Mouse (Mus musculus) stomach, embryonic 15.5 days (tissue): ENCODE data around the gene Ace3. TPM values are rescaled to one million over a fixed set of nuclear protein-coding genes. Genes with fewer than 3 reads are reported as not detected.
A peak's percentile ranks its signal among the peaks of the same experiment; 100 is the strongest.

Experiments used
- ATAC-seq: fragments of 200-750 bp; cut with Nextera tagmentation; 2 replicates; pipeline ENCODE4 v1.8.0; 2017; ENCODE audit warnings: low read depth, moderate number of reproducible peaks, moderate TSS enrichment; ENCODE audit not compliant: insufficient read depth, low FRiP score
- H3K27ac ChIP-seq: fragments of 300-500 bp; sonication (generic); 2 replicates; pipeline ENCODE4 v1.5.1; 2015; ENCODE audit warnings: mild to moderate bottlenecking, inconsistent platforms
- H3K27me3 ChIP-seq: fragments of 300-500 bp; sonication (generic); replicated peaks from 2 replicates; pipeline ENCODE4 v1.6.1; 2015; ENCODE audit warnings: inconsistent platforms
- H3K36me3 ChIP-seq: fragments of 300-500 bp; sonication (generic); 2 replicates; pipeline ENCODE4 v1.6.1; 2015; ENCODE audit warnings: inconsistent platforms
- H3K4me1 ChIP-seq: fragments of 300-500 bp; sonication (generic); 2 replicates; pipeline ENCODE4 v1.6.1; 2015; ENCODE audit warnings: inconsistent platforms
- H3K4me2 ChIP-seq: fragments of 300-500 bp; sonication (generic); 2 replicates; pipeline ENCODE4 v1.6.1; 2015; ENCODE audit warnings: mild to moderate bottlenecking, inconsistent platforms
- H3K4me3 ChIP-seq: fragments of 300-500 bp; sonication (generic); replicated peaks from 2 replicates; pipeline ENCODE4 v1.5.1; 2015; ENCODE audit warnings: inconsistent platforms
- H3K9ac ChIP-seq: fragments of 300-500 bp; sonication (generic); 2 replicates; pipeline ENCODE4 v1.6.1; 2015; ENCODE audit warnings: inconsistent platforms
- H3K9me3 ChIP-seq: fragments of 300-500 bp; sonication (generic); 2 replicates; pipeline ENCODE4 v1.6.1; 2016; ENCODE audit warnings: inconsistent platforms
- WGBS: fragments of 180-500 bp; shearing (Covaris S2); methylation state at CpG from one replicate; pipeline ENCODE4 v1.1.7; 2015; 5-methylcytosine and 5-hydroxymethylcytosine counted together
- polyA plus RNA-seq: library from polyadenylated mRNA; unstranded; fragments of >200 nt; fragmentation: Nextera tagmentation; extraction: Ambion mirVana; gene quantifications from 2 replicates; pipeline ENCODE4 v1.2.1, GENCODE M21; 2015

Ace3 gene
- polyA plus RNA-seq: not detected in 2 replicates

DNA sequence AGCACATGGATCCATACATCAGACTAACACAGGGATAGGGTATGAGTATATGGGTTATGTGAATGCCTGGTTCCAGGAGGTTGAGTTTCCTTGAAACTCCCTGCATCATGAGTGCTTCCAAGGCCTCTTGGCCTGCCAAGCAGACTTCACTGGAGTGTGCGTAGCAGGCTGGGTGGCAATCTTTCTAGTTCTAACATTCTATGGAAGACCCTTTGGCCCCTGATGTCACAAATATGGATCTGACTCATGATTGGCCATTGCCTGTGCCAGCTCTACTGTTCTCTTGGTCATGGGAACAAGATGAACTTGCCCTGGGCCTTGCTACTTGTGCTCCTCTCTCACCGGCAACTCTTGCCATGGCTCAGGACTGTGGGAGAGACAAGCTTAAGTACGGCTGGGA is at the start of gene Ace3:
TSS of gene Ace3 (plus strand) at position 301 of the 400 bp plus-strand sequence.
- Histone ChIP-seq H3K4me1 (no peaks in the 10 kb centered on the region), H3K27ac (no peak within 1 kb of the TSS), H3K27me3 (no peaks in the 10 kb centered on the region), H3K9me3 (no peaks in the 10 kb centered on the region), H3K9ac (no peak within 1 kb of the TSS), H3K4me2 (no peak within 1 kb of the TSS), H3K36me3 (no peaks in the 10 kb centered on the region), H3K4me3 (no peak within 1 kb of the TSS)
- ATAC-seq: no peak
- WGBS: 86% methylated on average over 3 of the region's 3 CpGs

DNA sequence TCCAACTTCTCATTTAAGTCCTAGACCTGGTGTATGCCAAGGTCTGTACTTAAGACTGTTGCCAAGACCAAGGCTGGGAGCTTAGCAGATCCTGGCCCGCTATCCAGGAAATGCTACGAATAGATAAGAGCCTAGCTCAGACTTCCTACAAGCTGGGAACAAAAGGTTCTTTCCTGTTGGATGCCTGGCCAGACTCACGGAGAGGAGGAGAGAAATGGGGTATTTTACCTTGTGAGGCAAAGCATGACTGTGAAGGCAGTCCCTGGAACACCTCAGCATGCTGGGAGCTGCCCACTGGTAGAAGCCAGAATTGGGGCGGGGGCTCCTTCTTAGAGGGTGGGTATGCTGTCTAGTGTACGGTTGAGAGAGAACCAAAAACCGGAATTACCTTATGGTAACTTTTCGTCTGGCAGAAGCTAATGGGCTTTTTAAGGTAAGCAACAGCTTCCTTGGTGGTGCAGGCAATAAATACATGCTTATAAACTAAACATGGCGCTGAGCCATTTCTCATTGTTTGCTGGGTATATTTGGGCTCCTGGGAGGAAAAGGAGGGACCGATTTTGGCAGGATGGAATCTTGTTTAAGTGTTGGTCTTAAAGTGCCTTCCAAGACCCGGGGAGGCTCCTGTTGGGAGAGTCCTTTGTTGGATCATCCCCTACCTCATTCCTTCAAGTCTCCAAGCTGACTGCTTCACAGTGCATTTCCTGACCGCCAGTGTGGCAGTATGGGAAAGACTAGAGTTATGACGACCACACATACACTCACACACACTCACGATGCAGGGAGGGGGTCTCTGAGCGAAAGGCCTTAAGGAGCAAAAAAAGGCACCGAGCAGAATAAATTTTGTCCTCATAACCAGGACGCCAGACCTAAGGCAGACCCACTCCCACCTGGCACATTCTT is 49.5 kb upstream of the Ace3 start:
- ATAC-seq: no peak
- 65% methylated on average over 16 of the region's 16 CpGs for WGBS
- Histone ChIP-seq H3K9ac (no peak overlapping the region), H3K27me3 (0 out of 2 replicates have a peak, but pooled peaks cover 6% of the 10 kb centered on the region), H3K9me3 (no peaks in the 10 kb centered on the region), H3K36me3 (no peaks in the 10 kb centered on the region), H3K4me3 (peak overlapping the region; percentile 58), H3K27ac (peak overlapping the region; percentile 91), H3K4me2 (peak overlapping the region; percentile 94), H3K4me1 (peaks cover 17% of the 10 kb centered on the region)

DNA sequence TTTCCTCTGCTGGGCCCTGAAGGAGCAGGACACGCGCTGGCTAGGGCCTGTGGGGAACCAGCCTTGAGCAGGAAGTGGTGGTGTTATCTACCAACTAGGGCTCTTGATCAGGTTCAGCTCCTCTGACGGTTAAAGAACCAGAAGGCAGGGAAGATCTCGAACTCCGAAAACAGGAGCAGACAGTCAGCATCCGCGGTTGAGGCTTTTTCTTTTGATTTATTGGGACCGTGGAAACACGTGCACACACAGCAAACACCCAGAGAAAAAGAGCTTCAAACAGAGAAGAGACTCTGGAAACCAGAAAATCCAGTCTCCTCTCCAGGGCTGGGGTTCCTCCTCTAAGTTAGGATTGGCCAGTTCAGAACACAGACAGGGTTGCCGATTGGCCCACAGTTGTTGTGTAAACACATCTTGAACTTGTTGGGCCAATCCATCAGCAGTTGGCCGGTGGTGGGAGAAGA is 47.8 kb upstream of the Ace3 start:
- H3K4me3 ChIP-seq: no peak overlapping the region
- H3K9me3 ChIP-seq: no peaks in the 10 kb centered on the region
- H3K27ac ChIP-seq: peak overlapping the region; percentile 53
- no peak overlapping the region for H3K4me2 ChIP-seq
- 31% methylated on average over 11 of the region's 11 CpGs for WGBS
- peaks cover 17% of the 10 kb centered on the region for H3K4me1 ChIP-seq
- no peaks in the 10 kb centered on the region for H3K36me3 ChIP-seq
- 0 out of 2 replicates have a peak, but pooled peaks cover 6% of the 10 kb centered on the region for H3K27me3 ChIP-seq
- H3K9ac ChIP-seq: no peak overlapping the region
- ATAC-seq: peak; percentile 31; the same call in 1 of the 2 replicates

DNA sequence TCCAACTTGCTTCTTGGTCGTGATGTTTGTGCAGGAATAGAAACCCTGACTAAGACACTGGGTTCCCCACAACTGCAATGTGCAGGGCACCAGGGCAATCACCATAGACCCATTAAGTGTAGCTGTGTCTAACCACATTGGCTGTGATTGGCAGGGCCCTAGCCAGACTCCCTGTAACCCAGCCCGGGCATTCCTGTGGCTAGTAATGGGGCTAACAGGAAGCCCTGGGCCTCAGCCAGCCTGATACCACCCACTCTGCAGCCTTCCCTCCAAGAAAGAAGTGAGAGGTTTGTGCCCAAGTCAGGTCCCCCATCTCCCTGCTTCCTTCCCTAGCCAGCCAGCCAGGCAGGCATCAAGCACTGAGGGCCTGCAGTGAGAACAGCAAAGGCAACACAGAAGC is 46.2 kb upstream of the Ace3 start:
- Histone ChIP-seq H3K27ac (no peak overlapping the region), H3K27me3 (0 out of 2 replicates have a peak, but pooled peaks cover 6% of the 10 kb centered on the region), H3K9me3 (no peaks in the 10 kb centered on the region), H3K9ac (no peak overlapping the region), H3K36me3 (no peaks in the 10 kb centered on the region), H3K4me2 (no peak overlapping the region), H3K4me1 (peaks cover 17% of the 10 kb centered on the region), H3K4me3 (no peak overlapping the region)
- no peak for ATAC-seq
- 74% methylated on average over 2 of the region's 2 CpGs for WGBS

DNA sequence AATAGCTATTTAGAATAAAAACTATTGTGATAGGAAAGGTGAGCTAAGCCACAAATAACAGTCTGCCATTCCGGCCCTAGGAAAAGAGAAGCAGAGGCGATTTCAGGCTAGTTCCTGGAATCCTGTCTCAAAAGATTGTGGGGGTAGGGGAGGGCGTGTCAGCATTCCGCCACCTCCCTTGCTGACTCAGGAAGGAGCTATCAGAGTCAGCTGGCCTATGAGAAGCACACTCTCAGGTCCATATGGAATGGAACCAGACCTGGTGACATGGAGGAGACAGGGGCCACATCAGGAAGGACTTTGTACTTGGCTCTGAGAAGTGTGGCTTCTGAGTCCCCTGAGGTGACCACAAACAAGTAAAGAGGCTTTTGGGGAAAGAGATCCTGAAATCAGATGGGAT is 44.0 kb upstream of the Ace3 start:
- H3K4me2 ChIP-seq: no peak overlapping the region
- no peaks in the 10 kb centered on the region for H3K36me3 ChIP-seq
- ATAC-seq: no peak
- no peak overlapping the region for H3K27ac ChIP-seq
- no peak overlapping the region for H3K4me3 ChIP-seq
- WGBS: 62% methylated on average over 4 of the region's 4 CpGs
- no peaks in the 10 kb centered on the region for H3K27me3 ChIP-seq
- H3K9ac ChIP-seq: no peak overlapping the region
- H3K4me1 ChIP-seq: peaks cover 10% of the 10 kb centered on the region; the same call in 1 of the 2 replicates
- no peaks in the 10 kb centered on the region for H3K9me3 ChIP-seq

DNA sequence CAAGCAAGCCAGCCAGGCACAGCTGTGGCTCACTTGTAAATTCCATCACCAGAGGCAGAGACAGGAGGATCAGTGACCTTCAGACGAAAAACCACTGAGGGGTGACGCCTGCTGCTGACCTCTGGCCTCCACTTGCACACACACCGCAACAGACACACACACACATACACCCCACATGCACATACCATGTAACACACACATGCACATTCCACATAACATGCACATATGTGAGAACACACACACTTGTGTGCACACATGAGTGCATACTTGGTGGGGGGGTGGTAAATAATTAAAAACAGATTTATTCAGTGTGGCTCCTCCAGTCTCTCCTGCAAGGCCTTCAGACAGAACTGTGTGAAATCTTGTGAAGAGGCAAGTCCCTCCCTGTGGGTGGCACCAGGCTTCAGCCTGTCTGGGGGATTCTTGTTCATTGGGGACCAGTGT is 42.9 kb upstream of the Ace3 start:
- Histone ChIP-seq H3K9ac (no peak overlapping the region), H3K27me3 (no peaks in the 10 kb centered on the region), H3K4me2 (no peak overlapping the region), H3K27ac (no peak overlapping the region), H3K9me3 (no peaks in the 10 kb centered on the region), H3K4me1 (peaks cover 4% of the 10 kb centered on the region; the same call in 1 of the 2 replicates), H3K4me3 (no peak overlapping the region), H3K36me3 (no peaks in the 10 kb centered on the region)
- no peak for ATAC-seq
- 53% methylated on average over 3 of the region's 3 CpGs for WGBS

DNA sequence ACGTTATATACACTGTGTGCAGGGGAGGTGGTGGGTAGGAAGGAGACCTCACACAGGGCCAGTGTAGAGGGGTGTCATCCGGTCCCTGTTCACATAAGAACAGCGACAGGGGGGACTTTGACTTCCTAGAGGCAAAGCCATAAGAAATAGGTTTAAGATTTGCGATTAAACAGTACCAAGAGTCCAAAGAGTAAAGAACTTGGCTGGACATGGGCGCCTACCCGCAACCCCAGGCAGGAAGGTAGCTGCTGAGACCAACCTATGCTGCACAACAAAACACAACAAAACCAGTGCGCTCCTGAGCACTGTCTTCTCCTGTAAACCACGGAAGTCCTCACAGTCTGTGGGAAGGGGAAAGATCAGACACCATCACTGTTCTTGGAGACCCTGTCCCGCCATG is 42.4 kb upstream of the Ace3 start:
- Histone ChIP-seq H3K27ac (no peak overlapping the region), H3K27me3 (no peaks in the 10 kb centered on the region), H3K4me3 (no peak overlapping the region), H3K36me3 (no peaks in the 10 kb centered on the region), H3K9ac (no peak overlapping the region), H3K4me2 (no peak overlapping the region), H3K9me3 (no peaks in the 10 kb centered on the region), H3K4me1 (0 out of 2 replicates have a peak, but pooled peaks cover 3% of the 10 kb centered on the region)
- no peak for ATAC-seq
- WGBS: 87% methylated on average over 9 of the region's 9 CpGs

DNA sequence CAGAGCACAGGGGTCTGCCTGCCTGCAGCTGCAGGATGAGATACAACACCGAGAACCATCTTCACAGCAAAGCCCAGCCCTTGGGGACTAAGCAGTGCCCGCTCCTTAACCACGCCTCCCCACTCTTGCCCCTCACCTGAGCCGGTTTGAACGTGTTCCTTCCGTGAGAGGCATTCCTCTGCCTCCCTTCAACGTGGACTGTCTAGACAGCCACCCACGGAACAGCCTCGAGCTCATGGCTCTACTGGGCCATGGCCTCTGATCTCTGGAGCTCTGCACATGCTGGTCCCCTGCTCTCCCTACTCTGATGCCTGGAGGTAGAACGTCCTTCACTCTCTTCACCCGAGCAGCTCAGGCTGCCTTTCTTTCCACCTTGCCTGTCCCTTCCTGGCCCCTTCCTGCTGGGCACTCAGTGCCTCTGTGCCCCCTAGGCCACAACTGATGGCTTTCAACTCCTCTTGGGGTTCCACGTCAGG is 41.5 kb upstream of the Ace3 start, which contains the start of gene Cyb561:
TSS of gene Cyb561 (minus strand) at position 426 of the 476 bp plus-strand sequence.
- H3K4me1 ChIP-seq: 0 out of 2 replicates have a peak, but pooled peaks cover 3% of the 10 kb centered on the region
- H3K4me3 ChIP-seq: no peak within 1 kb of the TSS
- H3K4me2 ChIP-seq: no peak within 1 kb of the TSS
- ATAC-seq: no peak
- H3K27ac ChIP-seq: no peak within 1 kb of the TSS
- H3K36me3 ChIP-seq: no peaks in the 10 kb centered on the region
- no peak within 1 kb of the TSS for H3K9ac ChIP-seq
- 66% methylated on average over 12 of the region's 12 CpGs for WGBS
- H3K27me3 ChIP-seq: no peaks in the 10 kb centered on the region
- no peaks in the 10 kb centered on the region for H3K9me3 ChIP-seq

DNA sequence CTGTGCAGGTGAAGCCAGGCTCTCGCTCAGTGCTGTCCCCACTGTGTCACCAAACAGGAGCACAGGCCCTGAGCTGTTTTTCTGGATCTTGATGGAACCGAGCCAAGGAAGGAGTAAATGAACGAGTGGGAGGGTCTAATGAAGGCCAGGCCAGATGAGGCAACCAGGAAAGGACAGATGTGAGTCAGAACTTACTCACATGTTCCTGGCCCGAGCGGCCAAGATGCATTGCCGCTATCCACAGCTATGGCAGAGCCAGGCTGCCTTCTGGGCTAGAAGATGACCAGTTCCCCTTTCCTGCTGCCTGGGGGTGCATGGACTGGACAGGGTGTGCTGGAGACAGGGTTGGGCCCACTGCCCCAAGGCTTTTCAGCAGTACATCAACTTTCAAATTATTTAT is 41.1 kb upstream of the Ace3 start:
- WGBS: 66% methylated on average over 6 of the region's 6 CpGs
- H3K4me1 ChIP-seq: 0 out of 2 replicates have a peak, but pooled peaks cover under 1% of the 10 kb centered on the region
- no peaks in the 10 kb centered on the region for H3K27me3 ChIP-seq
- H3K27ac ChIP-seq: no peak overlapping the region
- no peak overlapping the region for H3K4me3 ChIP-seq
- H3K4me2 ChIP-seq: no peak overlapping the region
- H3K9ac ChIP-seq: no peak overlapping the region
- no peaks in the 10 kb centered on the region for H3K36me3 ChIP-seq
- no peak for ATAC-seq
- no peaks in the 10 kb centered on the region for H3K9me3 ChIP-seq

DNA sequence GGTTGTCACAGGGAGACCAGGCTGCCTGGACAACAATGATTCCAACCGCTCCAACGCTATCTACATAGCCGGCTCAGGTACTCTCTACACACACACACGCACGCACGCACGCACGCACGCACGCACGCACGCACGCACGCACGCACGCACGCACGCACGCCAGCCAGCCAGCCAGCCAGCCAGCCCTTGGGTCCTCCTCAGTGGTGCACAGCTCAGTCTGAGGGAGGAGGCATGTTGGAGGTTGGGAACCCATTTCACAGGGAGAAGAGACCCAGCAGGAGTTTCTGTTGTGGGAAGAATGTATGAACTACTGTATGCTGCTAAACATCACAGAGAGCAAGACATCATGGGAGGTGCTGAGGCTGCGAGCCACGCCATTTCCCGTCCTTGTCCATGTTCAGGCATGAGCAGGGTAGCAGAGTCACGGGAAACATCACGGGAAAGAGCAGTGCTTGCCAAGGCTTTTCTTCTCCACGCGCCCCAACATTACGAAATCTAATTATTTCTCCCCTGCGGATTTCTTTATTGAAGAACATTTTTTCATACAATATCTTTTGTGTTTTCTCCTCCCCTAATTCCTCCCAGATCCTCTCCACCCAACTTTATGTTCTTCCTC is 38.6 kb upstream of the Ace3 start:
- no peak overlapping the region for H3K27ac ChIP-seq
- H3K4me3 ChIP-seq: no peak overlapping the region
- ATAC-seq: no peak
- H3K4me1 ChIP-seq: no peaks in the 10 kb centered on the region
- no peak overlapping the region for H3K9ac ChIP-seq
- 89% methylated on average over 28 of the region's 28 CpGs for WGBS
- no peaks in the 10 kb centered on the region for H3K27me3 ChIP-seq
- no peak overlapping the region for H3K4me2 ChIP-seq
- no peaks in the 10 kb centered on the region for H3K9me3 ChIP-seq
- no peaks in the 10 kb centered on the region for H3K36me3 ChIP-seq

DNA sequence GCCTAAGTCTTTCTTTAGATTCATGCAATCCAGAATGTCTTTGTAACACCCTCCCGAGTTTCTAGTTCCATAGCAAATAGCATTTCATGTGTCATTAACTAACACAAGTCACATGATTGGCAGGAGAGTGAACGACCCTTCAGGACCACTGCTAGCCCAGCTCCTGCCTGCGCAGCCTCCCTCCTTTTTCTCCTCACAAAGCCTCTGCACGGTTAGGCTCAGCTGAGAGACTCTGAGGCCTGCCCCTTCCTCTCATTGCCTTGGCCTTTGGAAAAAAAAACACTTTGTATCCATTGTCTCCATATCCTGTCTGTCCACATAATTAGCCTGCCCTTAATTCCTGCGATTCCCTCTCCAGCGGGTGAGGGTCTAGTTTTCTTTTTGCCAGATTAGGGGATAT is 37.0 kb upstream of the Ace3 start:
- Histone ChIP-seq H3K4me2 (no peak overlapping the region), H3K9ac (no peak overlapping the region), H3K4me3 (no peak overlapping the region), H3K4me1 (no peaks in the 10 kb centered on the region), H3K27ac (no peak overlapping the region), H3K9me3 (no peaks in the 10 kb centered on the region), H3K27me3 (no peaks in the 10 kb centered on the region), H3K36me3 (no peaks in the 10 kb centered on the region)
- no peak for ATAC-seq
- 55% methylated on average over 6 of the region's 6 CpGs for WGBS

DNA sequence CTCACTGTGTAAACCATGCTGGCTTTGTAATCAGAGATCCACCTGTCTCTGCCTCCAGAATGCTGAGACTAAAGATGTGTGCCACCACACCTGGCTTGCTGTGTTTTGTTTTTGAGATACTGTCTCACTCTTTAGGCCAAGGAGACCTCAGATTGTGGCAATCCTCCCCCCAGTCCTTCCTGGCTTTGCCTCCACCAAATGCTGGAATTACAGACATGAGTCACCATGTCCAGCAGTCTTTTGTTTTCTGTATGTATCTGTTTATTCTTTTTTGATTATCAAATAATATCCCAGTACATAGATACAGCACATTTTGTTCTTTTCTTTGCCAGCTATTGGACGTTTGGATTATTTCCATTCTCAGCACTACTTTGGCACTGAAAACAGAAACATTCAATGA is 35.9 kb upstream of the Ace3 start:
- H3K27ac ChIP-seq: no peak overlapping the region
- H3K4me3 ChIP-seq: no peak overlapping the region
- no peaks in the 10 kb centered on the region for H3K9me3 ChIP-seq
- no peaks in the 10 kb centered on the region for H3K27me3 ChIP-seq
- H3K9ac ChIP-seq: no peak overlapping the region
- H3K4me2 ChIP-seq: no peak overlapping the region
- no peak for ATAC-seq
- H3K4me1 ChIP-seq: no peaks in the 10 kb centered on the region
- no peaks in the 10 kb centered on the region for H3K36me3 ChIP-seq
- WGBS: 36% methylated on average over 1 of the region's 1 CpGs
